Comparison of ENCODE assay signal across 18 mouse cellular contexts in the genomic region with DNA sequence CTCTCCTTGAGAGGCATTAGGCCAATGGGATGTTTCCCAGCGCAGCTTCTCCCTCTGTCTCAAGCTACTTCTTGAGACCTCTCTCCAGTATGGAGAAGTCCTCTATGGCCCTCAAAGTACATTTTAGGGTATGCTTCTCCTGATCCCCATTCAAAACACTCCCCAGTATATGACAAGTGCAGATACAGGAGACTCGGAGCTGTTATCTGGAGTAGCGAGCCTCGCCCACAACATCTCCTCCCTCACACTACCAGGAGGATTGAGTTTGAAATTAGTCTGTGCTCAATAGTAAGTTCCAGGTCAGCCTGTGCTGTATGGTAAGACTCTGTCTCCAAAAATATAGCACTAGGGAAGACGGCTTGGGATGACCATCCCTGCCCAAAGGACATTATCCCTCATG. TPM values are rescaled to one million over a fixed set of nuclear protein-coding genes. Genes with fewer than 3 reads are reported as not detected.
DNase-seq lines count a peak whose midpoint lies in the region; ATAC-seq lines count a peak whose summit lies in the region.
"Had no signal": no experiment of that assay in that cellular context is flagged by ENCODE, and none has a peak within 500 bp of the region (broad histone marks: within the 10 kb centered on the region; RNA-seq: fewer than 3 reads in every experiment).

No protein-coding gene starts in this region.

- H3K4me1 ChIP-seq in liver, embryonic 12.5 days = peaks cover 65% of the 10 kb centered on the region
- peaks cover 46% of the 10 kb centered on the region for H3K4me1 ChIP-seq in liver, embryonic 16.5 days (ENCODE audit: control insufficient read depth, low read depth, low read length)
- H3K4me1 ChIP-seq: embryonic facial prominence, embryonic 15.5 days had no signal

- no peaks in the 10 kb centered on the region for H3K36me3 ChIP-seq in liver, embryonic 12.5 days
- H3K36me3 ChIP-seq in liver, embryonic 16.5 days (ENCODE audit: control insufficient read depth, insufficient read depth) = no peaks in the 10 kb centered on the region
- H3K36me3 ChIP-seq: embryonic facial prominence, embryonic 15.5 days; heart, embryonic 15.5 days; intestine, embryonic 15.5 days had no signal

- no peak overlapping the region for H3K4me3 ChIP-seq in liver, embryonic 12.5 days
- H3K4me3 ChIP-seq in liver, embryonic 16.5 days (ENCODE audit: low read depth, low read length) = no peak overlapping the region
- H3K4me3 ChIP-seq: embryonic facial prominence, embryonic 15.5 days; forebrain, embryonic 13.5 days; gastrocnemius, adult 2 months; heart, embryonic 15.5 days; intestine, embryonic 15.5 days had no signal

- no peaks in the 10 kb centered on the region for H3K9me3 ChIP-seq in liver, embryonic 12.5 days (replicated peaks)
- no peaks in the 10 kb centered on the region for H3K9me3 ChIP-seq in liver, embryonic 16.5 days (replicated peaks; ENCODE audit: control insufficient read depth, low read length)
- H3K9me3 ChIP-seq: embryonic facial prominence, embryonic 15.5 days; forebrain, embryonic 13.5 days; heart, embryonic 15.5 days; intestine, embryonic 15.5 days had no signal

- H3K4me2 ChIP-seq in liver, embryonic 12.5 days = peak overlapping the region; percentile 77
- peak overlapping the region; percentile 40 for H3K4me2 ChIP-seq in liver, embryonic 16.5 days (ENCODE audit: low read depth, low read length)
- H3K4me2 ChIP-seq: embryonic facial prominence, embryonic 15.5 days; forebrain, embryonic 13.5 days; heart, embryonic 11.5 days; heart, embryonic 15.5 days; hindbrain, embryonic 14.5 days; intestine, embryonic 15.5 days had no signal

- peak overlapping the region; percentile 74 for H3K27ac ChIP-seq in liver, embryonic 12.5 days
- H3K27ac ChIP-seq in liver, embryonic 16.5 days (ENCODE audit: low read length) = peak overlapping the region; percentile 76
- H3K27ac ChIP-seq: embryonic facial prominence, embryonic 15.5 days; forebrain, embryonic 13.5 days; heart, embryonic 15.5 days; hindbrain, embryonic 14.5 days; intestine, embryonic 15.5 days had no signal

- no peaks in the 10 kb centered on the region for H3K27me3 ChIP-seq in liver, embryonic 12.5 days (replicated peaks)
- H3K27me3 ChIP-seq in liver, embryonic 16.5 days (ENCODE audit: control insufficient read depth, insufficient read depth, low read depth, low read length) = no peaks in the 10 kb centered on the region
- H3K27me3 ChIP-seq: embryonic facial prominence, embryonic 15.5 days; forebrain, embryonic 13.5 days; intestine, embryonic 15.5 days had no signal

- peak overlapping the region; percentile 14; the same call in 1 of the 2 replicates for H3K9ac ChIP-seq in liver, embryonic 12.5 days
- H3K9ac ChIP-seq in liver, embryonic 16.5 days (ENCODE audit: low read depth, low read length) = peak overlapping the region; percentile 32; the same call in 1 of the 2 replicates
- H3K9ac ChIP-seq: embryonic facial prominence, embryonic 15.5 days; forebrain, embryonic 13.5 days; forebrain, postnatal 0 days; heart, embryonic 15.5 days; hindbrain, embryonic 14.5 days; intestine, embryonic 15.5 days had no signal

- 32% methylated on average over 5 of the region's 5 CpGs for WGBS in liver, embryonic 12.5 days (ENCODE audit: insufficient replicate concordance)
- WGBS in liver, embryonic 16.5 days (ENCODE audit: insufficient replicate concordance) = 30% methylated on average over 5 of the region's 5 CpGs

- peak; percentile 52 for ATAC-seq in erythroblast, adult 5-6 weeks (replicated peaks; ENCODE audit: low FRiP score, poor library complexity, severe bottlenecking)
- ATAC-seq in liver, embryonic 12.5 days = peak; percentile 60
- peak; percentile 65 for ATAC-seq in liver, embryonic 16.5 days (ENCODE audit: low read depth)
- ATAC-seq: forebrain, embryonic 13.5 days; forebrain, postnatal 0 days; intestine, embryonic 15.5 days had no signal

- peak; percentile 88 for DNase-seq in MEL-GATA-1-ER (ENCODE audit: extremely low read depth, low read depth)
- DNase-seq in kidney, adult 11 months = no peak
- DNase-seq in thymus, postnatal 36 days = no peak
- DNase-seq in cerebellum, adult 11-12 months = no peak
- DNase-seq: cerebellum, adult 8-10 months; forebrain, postnatal 0 days; gastrocnemius, postnatal 25 days; heart, postnatal 14 days had no signal

RNA-seq across cellular contexts. Expression of a gene that starts 6.7 kb away (rescaled TPM):
- 3.5 and 7.7 TPM in 2 replicates for total RNA-seq in erythroblast, adult 5-6 weeks (2015; ENCODE audit: low replicate concordance)
- 1.1 and 3.8 TPM in 2 replicates for total RNA-seq in erythroblast, adult 5-6 weeks (2017; ENCODE audit: low replicate concordance)
- 14.0 and 14.3 TPM in 2 replicates for polyA plus RNA-seq in liver, embryonic 12.5 days (2016; fragmentation: Nextera tagmentation; extraction: Ambion mirVana)
- 4.7 and 5.8 TPM in 2 replicates for polyA plus RNA-seq in liver, embryonic 16.5 days (2015; fragmentation: Nextera tagmentation; extraction: Ambion mirVana)

RNA-seq across cellular contexts. Expression of a gene that starts 59.4 kb away (rescaled TPM):
- 0.19 and 0.21 TPM in 2 replicates for total RNA-seq in erythroblast, adult 5-6 weeks (2015; ENCODE audit: low replicate concordance)
- total RNA-seq in erythroblast, adult 5-6 weeks (2017; ENCODE audit: low replicate concordance) = 0.26 TPM in 1 of 2 replicates, not detected in the other
- 0.46 and 0.66 TPM in 2 replicates for polyA plus RNA-seq in liver, embryonic 12.5 days (2016; fragmentation: Nextera tagmentation; extraction: Ambion mirVana)
- 0.13 and 0.30 TPM in 2 replicates for polyA plus RNA-seq in liver, embryonic 16.5 days (2015; fragmentation: Nextera tagmentation; extraction: Ambion mirVana)
- polyA plus RNA-seq: forebrain, embryonic 13.5 days had no signal
